Mouse (Mus musculus) liver, postnatal 0 days (tissue): Measurements from ENCODE around the gene Atxn7l2.

Source experiments
- CTCF ChIP-seq: sonication (generic); IDR thresholded peaks from 2 replicates; pipeline ENCODE4 v1.5.1; 2016; ENCODE audit warnings: antibody characterized with exemption, low read depth
- EP300 ChIP-seq: IDR thresholded peaks from 2 replicates; pipeline ENCODE4 v1.6.1; 2016; ENCODE audit warnings: antibody characterized with exemption, low read depth, mild to moderate bottlenecking

DNA sequence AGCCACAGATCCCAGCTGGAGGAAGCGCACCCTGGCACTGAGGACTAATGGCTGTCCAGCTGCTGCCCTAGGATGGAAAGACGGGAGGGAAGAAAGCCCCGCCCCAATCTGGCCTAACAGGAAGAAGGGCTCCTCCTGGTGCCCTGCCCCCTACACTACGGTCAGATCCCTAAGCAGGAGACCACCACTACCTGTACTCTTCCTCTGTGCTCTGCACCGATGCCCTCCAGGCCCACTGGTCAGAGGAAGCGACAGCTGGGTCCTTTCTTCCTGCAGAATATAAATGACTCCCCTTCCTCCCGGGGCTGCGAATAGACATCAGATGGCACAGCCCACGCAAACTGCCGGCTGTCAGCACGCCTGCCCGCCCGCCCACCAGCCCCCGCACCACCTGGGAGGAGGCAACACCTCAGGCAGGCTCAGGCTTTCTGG lies 13.7 kb downstream of the Atxn7l2 start:
- peak; percentile 32 for TF ChIP-seq CTCF
- TF ChIP-seq EP300, result no peak
